Mouse (Mus musculus) left cerebral cortex, adult 11 months (tissue): ENCODE results near the gene Itm2b.

ENCODE experiments used
- DNase-seq: peaks from one replicate; pipeline ENCODE4 v3.0.0; 2022; ENCODE audit warnings: low spot score

Itm2b gene

DNA sequence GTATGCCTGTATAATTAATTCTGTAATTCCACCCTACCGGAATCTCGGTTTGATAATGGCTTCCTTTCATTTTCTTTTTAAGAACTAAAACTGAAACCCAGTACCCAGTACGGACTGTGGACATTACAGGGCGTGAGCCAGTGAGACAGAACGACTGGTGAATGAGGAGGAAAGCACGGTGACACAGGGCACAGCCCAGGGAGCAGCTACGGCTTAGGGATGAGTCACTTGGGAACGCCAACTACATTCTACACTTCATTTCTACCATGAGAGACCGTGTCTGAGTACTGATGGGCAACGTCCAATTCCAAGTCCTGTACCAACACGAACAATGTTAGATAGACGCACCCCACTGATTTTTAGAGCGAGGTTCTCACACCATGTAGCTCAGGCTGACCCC is 16.1 kb downstream of the Itm2b start:
- DNase-seq = no peak

DNA sequence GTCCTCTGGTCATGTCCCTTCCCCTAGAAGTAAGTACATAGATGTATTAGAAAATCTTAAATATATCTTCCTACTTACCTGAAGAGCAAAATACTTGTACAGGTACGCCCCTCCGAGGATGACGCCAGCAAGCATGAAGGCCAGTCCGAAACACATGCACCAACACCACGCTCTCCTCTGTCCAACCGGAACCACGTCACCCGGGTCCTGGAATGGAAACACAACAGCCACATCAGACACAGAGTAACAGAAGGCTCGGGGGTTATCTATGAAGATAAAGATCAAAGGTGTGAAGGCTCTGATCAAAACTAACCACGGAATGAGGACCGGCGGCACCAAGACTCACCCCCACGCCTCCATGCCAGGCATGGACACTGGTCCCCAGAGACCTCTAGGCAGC is 16.9 kb downstream of the Itm2b start:
- DNase-seq = no peak

DNA sequence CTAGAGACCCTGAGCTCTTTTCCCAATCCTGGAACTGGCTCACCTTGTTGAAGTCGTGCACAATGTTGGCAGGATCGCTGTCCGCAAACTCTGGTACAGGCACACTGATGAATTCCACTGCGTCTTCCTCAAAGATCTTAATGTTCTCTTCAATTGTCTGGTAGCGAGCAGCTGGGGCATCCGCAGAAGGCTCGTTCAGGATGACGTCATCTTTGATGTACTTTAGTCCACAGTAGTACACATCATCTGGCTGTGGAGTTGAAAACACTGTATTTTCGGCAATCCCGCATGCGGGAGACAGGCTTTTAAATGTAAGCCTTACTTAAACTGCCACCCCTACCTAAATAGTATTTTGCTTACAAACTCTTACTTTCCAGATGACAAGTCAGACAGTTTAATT is 18.8 kb downstream of the Itm2b start:
- DNase-seq = no peak

DNA sequence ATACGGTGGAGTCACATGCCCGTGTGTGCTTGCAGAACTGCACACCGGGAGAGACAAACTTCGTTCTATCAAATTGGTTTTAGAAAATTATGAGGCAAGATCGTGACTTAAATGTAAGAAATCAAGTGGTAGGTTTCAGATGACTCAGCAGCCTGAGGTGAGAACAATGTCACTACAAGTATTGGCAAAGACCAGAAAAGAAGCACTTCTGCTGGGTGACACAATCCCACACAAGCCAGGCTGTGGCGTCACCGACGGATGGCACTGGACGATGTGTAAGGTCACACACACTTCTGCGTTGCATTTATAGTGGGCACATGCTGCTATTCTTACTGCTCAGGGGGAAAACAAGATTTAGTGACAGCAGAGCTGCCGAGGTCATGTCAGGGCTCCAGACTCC is 21.3 kb downstream of the Itm2b start:
- no peak for DNase-seq

DNA sequence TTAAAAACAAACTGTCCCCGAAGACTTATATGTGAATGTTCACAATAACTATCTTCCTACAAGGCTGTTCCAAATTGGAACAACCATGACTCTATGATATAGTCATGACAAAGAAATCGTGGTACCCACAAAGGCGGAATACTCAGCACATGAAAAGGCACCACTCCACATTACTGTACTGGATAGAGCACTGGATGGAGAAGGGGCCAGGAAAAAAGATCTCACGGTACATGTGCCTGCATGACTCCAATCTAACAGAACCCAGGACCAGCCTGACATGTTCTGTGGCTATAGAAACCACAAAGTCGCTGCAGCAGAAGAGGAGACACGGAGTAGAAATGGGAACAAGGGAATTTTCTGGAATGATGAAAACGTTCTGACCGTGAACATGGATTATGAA is 30.4 kb downstream of the Itm2b start:
- no peak for DNase-seq

DNA sequence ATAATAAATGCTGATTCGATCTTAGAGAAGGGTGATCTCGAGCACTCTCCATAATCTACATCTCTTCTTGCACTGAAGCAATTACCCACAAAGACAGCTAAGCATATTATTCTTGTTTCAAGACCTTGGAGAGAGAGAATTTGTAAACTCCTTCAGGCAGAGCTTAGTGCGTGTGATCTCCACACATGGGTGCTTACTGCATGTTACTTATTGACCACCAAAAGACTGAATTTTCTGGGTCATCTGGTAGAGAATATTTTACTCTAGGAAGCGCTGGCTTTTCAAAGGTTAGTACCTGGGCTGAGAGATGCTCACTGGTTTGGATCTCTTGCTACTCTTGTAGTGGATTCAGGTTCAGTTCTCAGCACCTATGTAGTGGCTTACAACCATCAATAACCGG is 34.0 kb downstream of the Itm2b start:
- DNase-seq = no peak

DNA sequence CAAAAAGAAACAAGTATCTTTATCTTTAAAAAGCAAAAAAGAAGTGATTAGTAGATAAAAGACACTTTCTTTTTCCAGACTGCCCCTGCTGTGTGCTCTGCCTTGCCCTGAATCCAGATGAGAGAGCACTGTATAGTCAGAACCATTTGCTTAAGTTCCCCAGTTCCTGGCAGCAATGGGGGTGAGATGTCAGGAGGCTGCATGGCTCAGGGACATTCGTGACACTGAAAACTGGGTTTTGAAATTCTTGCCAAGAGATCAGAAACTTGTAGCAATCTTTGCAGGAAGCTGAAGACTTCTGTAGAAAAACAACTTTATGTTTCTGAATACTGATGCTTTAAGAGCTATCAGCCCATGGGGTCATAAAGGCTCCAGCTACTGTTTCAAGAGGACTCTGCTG is 35.1 kb downstream of the Itm2b start:
- no peak for DNase-seq

DNA sequence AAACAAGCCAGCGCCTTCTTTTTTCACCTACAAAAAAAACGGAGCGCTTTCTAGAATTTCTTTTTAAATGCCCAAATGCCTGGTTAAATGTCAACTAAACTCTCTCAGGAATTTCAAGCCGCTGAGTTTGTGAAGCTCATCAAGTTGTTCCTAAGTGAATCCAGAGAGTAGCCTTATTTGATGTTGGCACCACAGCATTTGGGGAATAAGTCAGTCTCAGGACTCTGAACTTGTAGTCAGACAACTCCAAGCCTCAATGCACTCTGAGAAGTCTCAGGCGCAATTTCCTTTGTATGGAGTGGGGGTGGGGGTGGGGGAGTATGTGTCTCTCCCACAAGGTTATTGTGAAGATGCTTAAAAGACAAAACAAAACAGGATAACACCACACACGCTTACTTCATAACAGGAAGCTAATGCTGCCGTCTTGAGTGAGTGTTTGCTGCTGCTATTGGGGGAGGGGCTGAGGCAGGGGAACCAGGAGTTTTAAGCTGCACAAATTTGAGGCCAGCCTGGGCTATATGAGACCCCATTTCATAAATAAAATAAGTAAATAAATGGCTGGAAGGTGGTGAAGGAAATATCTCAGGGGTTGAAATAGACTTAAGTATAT is 35.9 kb downstream of the Itm2b start:
- no peak for DNase-seq

DNA sequence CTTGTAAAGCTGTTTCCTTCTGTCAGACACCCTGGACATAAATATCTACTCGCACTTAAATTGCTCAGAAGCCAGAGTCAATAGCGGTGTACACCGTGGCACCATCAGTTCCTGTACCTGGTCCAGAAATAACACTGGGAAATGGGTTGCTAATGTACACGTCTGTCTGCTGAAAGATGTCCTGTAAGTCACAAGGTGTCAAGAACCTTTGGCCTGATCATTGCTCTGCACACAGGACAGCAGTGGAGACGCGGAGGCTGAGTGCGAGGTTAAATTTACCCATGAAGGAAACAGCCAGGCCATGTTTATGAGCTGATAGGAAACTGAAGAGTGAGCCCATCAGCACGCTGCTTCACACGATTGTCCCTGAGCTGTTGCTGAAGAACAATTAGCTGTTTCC is 37.8 kb downstream of the Itm2b start:
- no peak for DNase-seq

DNA sequence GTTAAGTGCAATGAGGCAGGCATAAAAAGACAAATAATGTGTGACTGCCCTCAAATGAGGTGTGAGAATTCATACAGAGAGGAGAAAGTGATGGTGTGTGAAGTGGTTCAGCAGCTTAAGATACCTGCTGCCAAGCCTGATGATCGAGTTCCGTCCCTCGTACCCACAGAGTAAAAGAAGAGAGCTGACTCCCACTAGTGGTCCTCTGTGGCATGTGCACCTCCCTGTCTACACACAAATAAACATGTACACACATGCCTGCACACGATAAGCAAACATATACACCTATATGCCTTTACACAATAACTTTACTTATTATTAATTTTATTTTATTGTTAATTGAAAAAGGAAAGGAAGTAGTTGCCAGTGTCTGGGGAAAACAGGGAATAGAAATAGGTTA is 39.5 kb downstream of the Itm2b start:
- no peak for DNase-seq

DNA sequence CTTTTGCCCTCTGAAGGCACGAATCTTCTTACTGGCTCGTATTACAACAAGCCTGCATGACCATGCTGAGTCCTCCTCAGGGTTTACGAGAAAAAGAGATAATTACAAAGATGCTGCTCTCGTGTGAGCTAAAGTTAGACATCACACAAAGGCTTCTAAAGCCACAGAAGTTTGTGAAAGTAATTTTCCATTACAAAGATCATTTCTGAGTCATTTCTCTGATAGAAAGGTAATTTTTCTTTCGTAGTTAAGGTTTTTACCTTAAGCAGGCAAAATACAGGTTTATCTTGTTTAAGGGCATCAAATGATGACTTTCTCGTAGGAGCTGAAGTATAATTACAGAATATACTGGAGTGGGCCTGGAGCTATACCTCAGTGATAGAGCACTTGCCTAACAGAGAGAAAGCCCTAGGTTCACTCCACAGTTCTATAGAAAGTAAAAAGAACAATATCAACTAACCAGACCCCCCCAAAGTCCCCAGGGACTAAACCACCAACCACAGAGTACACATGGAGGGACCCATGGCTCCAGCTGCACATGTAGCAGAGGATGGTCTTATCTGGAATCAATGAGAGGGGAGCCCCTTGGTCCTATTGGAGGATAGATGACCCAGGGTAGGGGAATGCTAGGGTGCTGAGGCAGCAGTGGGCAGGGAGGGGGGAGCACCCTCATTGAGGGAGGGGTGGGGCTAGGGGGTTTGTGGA is 44.9 kb downstream of the Itm2b start:
- DNase-seq = no peak

DNA sequence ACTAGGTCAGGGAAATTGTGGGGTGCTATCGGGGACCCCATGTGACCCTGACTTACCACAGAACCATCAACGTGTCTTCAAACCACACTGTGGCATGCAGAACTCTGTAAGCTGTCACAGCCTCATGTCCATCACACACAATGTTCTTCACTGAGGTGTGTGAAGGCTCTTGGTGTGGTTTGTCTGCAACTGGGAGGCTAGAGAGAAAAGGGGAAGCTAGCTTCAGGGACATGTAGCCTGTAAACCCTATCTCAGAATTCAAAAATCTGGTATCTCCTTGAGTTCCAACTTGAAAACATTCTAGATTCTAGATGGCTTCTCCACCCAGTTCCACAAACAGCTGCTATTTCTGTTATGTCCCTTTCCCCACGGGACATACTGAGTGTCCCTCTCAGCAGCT is 45.5 kb downstream of the Itm2b start:
- DNase-seq = no peak

DNA sequence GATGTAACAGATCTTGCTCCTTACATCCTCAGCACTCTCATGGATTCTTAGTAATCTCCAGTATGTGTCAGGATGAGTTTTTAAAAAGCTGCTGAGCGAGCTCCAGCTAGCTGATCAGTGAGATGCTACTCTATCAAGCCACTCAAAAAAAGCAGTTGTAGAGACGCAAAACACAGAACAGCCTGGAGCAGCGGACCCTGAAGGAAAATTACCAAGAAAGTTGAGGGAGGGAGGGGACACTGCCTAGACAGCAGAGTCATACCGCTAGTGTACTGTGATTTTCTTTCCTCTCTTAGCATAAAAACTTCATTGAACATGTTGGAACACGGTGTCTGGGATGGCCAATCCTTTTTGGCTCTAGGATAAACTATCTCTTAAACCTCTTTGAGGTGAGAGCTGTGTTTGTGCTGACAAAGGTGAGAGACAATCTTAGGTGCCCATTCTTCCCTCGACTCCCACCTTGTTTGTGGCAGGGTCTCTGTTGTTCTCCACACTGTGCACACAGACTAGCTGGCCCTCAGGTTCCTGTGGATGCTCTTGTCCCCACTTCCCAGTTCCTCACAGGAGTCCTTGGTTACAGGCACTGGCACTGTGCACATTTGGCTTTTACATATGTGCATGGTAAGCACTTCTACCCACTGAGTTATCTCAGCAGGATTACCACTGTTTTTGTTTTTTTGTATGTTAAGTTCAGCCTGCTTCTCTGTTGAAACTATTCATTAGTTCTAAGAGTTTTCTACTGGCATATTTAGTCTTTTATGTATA is 48.6 kb downstream of the Itm2b start:
- DNase-seq = no peak

DNA sequence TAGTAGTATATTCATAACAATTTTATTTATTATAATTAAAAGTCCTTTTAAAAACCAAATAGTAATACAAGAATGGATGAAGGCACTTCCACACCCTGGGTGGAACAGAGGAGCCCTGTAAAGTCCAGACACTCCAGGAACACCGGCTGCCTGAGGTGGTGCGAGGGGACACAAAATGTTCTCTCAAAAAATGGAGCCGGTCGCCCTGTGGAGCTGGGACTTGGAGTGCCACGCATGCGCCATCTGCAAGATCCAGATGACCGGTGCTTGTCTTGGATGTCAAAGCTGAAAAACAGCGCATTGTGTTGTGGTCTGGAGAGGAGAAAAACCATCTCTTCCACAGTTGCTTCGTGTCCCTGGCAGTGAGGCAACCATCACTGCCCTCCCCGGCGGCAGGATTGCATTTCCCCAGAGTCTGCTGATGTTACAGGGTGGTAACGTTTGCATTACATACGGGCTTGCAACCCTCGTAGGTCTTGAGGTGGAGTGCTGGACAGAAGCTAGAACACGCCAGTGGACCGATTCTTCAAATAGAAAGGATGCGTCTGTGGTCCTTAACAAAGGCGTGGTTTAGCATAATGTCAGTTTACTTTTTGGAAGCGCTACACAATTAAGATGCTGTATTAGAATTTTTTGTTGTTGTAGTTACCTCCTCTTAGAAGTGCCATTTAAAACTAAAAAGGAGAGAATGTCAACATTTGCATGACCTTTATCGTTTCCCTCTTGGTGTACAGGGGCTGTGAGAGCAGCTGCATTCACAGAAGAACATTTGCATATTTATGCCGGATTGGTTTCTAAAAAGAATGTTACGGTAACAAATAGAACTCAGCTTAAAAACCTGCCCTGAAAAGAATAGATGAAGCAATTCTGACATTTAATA is 49.9 kb downstream of the Itm2b start:
- no peak for DNase-seq

DNA sequence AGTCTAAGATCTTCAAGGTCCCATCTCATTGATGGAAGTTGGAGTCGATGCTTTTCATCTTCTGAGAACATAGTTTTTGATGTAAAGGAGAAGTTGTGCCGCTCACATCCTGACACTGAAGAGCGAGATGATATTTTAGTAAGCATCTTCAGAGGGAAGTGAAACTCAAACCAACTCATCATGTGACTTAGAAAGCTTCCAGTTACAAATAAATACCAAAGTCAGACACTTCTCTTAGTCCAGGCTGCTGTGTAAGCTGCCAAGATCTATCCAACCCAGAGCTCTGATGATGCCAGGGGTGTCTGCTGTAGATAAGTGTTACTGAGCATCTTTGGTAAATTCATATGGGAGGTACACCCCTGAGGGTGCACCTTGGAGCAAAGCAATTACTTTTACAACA is 51.2 kb downstream of the Itm2b start:
- DNase-seq = no peak

DNA sequence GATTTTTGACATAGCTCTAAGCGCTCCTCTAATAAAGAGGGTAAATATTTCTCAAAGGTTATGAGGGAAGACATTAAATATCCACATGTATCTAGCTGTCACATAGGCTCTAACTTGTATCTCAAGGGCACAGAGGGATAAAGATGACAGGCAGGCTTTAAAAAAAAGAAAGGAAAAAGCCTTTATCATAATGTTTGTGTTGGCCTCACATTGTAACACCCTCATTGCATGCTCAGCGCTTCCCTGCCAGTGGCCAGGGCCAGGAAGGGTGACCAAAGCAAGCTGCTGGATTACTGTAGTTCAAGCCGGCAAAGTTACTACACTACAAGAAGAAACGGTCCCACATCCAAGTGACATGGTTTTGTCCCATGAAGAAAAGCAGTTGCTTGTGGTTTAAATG is 53.7 kb downstream of the Itm2b start:
- DNase-seq = no peak

DNA sequence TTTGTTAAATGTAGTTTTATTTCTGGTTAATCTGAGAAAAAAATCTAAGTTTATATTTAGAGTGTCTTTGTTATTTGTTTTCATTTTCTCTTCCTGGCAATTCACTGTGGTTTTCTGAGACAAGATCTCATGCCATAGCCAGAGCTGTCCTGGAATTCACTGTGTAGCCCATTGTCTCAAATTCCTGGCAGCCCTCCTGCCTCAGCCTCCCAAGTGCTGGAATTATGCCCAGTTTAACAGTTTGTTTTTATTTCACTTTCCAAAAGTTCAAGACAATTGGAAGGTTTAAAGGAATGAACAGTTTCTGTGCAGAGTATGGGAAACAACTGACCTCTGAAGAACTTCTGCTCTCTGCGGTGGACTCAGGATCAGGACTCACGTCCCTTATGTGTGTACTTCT is 55.2 kb downstream of the Itm2b start:
- no peak for DNase-seq

DNA sequence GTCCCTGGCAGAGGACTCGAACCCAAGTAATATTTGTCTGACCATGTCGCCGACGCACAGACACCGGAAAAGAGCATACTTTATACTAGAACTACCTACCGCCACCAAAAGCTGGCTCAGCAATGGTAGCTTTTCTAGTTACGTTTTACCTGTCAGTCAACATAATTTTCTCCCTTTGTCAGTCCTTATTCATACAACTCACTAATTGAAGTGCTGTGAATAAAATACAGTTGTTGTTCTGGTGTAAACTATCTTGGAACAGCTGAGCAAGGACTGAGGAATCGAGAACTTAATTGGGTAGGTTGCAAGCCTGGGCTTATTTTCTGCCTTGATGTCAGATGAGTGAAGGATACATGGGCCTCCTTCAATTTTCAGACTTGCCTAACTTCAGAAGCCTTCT is 58.6 kb downstream of the Itm2b start:
- DNase-seq = no peak

DNA sequence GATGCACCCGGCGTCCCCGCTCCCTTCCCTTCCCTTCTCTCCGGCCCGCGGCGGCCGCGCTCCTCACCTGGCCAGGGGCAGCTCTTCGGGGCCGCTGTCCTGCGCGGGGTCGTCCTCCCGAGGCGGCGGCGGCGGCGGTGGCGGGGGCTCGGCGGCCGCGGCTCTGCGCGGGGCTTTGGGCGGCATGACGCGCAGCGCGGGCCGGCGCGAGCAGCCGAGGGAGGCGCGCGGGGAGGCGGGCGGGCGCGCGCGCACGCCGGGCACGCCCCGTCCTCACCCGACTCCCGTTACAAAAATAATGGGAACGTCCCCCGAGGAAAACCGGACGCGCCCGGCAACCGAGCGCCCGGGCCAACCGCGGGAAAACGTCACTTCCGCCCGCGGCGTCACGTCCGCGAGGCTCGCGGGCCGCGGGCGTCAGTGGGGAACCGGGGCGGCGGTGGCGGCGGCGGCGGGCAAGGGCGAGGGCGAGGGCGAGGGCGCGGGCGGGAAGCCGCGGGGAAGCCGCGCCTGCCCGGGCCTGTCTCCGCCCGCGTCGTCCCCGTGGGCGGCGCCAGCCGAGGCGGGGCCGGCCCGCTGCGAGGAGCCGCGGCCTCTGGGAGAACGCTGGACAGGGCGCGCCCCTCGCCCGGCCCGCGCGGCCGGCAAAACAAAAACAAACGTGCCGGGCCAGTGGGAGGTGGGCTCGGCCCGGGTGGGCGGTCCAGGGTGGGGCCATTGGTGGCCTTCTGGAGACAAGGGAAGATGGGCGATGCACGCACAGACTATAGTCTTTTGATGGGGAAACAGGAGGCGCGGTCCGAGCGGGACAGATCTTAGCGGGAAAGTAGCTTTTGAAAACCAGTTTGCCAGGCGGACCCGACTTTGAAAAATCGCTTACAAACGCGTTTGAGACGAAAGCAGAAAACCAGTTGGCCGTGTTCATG is 59.4 kb downstream of the Itm2b start, which contains the start of gene Rb1:
Rb1 (minus strand) TSS at position 367 of the 926 bp plus-strand sequence.
- DNase-seq = peak; percentile 55

DNA sequence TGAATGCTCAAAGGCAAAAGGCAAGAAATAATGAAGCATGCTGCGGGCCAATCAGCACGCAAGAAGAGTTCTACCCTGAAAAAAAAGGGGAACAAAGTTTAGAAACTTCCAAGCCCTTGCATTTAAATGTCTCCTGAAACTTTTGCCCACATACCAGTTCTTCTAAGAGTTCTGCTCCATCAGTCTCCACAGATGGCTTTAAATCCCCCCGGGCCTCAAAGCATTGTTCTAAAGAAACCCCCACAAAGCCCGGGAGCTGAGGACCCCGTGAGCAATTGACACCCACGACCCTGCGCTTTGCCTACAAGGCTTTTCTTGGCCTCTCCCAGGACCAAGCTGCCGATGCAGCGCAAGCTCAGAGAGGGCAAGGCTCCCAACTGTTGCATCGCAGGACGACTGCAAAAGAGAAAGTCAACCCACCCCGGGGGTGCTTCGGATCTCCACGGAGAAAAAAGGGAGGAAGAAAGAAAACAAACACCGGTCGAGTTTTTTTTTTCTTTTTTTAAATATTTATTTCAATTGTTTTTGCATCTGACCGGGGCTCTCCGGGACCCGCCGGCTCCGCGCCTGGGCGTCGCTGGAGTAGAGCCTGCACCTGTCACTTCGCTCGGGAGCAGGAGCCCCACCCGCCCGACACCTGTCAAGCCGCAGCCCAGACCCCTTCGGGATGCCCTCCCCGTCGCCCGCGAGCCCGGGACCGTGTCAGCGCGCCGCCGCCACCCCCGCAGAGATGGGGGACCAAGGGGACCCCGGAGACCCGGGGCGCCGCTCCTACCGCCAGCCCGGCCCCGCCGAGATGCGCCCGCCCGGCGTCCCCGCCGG is 60.2 kb downstream of the Itm2b start:
- no peak for DNase-seq
